Mouse (Mus musculus) cerebellum, adult 8-10 months (tissue): Measurements from ENCODE around the gene Rasgrf2.

Experiments
- DNase-seq: peaks from one replicate; pipeline ENCODE4 v3.0.0; 2022

Rasgrf2 gene

GRCm38 (mm10) chr13:92041584-92042563, 89.6 kb downstream of the Rasgrf2 start:
- DNase-seq = no peak

DNA sequence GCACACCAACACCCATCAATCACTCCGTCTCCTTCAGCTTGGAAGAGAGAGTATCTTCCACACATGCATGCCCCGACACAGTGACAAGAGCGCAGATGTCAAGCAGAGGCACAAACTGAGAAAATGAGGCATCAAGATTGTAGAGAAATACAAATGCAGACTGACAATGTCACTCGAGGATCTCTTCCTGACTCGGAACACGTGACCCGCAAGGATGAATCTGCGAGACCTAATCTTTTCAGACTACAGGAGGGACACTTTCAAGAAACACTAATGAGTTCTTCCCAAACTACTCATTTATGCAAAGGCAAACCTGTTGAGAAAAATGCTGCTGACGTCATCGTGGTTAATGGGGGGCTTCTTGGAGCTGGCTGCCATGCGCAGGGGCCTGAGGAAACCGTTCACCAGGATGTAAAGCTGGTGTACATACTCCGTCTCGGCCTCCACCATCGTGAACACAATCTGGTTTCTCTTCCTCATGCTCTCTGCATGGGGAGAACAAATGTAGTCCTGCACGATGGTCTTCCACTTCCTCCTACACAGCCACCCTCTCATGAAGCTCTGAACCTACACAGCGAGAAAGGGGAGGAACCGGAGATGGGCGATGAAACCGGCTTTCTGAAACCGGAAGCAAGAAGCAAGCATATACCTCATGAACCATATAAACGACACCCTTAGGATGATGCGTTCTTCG, 100.9 kb downstream of the Rasgrf2 start:
- no peak for DNase-seq

- DNase-seq = no peak
Measured at GRCm38 (mm10) chr13:92029666-92030065, 101.8 kb downstream of the Rasgrf2 start.

- no peak for DNase-seq
Measured at GRCm38 (mm10) chr13:92027951-92028350, 103.5 kb downstream of the Rasgrf2 start.

DNA sequence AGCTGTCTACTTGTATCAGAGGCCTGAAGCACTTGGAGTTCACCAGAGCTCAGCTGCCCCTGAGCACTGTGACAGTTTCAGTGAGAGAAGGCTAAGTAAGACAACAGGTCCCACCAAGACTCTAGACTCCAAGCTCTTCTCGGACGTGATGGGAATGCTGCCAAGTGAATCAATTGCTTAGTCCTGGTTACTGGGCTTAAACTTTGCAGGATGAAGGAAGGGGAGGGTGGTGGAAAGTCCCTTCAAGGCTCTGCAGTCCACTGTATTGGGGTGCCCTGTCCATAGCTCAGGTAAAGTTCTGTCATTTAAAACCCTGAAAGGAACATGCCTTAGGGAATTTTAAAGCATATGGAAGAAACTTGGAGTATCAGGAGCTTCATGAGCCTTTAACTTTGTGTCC, 104.8 kb downstream of the Rasgrf2 start:
- no peak for DNase-seq

- DNase-seq = no peak
Measured at GRCm38 (mm10) chr13:92025124-92025523, 106.3 kb downstream of the Rasgrf2 start.

DNA sequence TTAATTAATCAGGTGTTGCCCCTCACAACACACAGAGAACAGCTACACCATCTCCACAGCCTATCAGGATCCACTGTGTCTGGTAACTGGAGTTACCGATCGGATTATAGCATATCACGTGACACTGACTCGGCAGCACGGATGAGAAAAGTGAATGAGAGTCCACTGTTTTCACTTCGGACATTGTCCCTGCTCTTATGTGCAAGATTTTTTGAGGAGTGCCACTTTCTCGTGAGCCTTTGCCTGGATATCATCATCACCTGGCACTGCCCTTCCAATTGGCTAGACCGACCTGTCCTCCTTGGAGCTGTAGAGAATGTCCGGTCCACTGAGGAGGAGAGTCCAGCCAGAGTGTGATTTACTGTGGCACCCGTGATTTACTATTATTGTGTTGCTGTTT, 109.3 kb downstream of the Rasgrf2 start:
- DNase-seq = no peak

GRCm38 (mm10) chr13:91996929-91997328, 134.5 kb downstream of the Rasgrf2 start:
- DNase-seq = no peak

- no peak for DNase-seq
Measured at GRCm38 (mm10) chr13:91991412-91991811, 140.0 kb downstream of the Rasgrf2 start.

DNA sequence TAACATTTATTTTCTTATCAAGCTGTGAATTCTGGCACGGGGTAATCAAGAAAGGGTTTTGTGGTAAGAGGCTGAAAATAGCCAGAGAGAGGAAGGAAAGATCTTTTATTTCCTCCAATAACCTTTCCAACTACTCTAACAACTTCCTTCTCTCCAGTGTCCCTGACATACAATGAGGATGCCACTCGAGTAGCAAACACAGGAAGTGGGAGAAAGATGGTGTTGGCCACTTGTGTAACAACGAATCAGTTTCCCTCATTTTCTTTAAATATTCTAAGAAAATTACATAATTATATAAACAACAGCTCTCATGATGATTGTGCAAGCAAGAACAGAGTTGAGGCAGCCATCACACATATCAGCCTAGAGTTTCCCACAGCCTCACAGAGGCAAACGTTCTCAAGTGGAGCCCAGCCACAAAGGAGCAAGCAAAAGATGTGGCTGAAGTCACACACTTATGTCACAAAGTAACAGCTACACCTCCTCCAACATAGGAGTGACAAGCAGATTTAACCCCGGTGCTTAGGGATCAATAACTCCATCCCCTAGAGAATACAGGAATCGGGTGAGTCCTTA, 140.7 kb downstream of the Rasgrf2 start:
- DNase-seq = no peak

- no peak for DNase-seq
Measured at GRCm38 (mm10) chr13:91988378-91988777, 143.1 kb downstream of the Rasgrf2 start.

GRCm38 (mm10) chr13:91986958-91987357, 144.5 kb downstream of the Rasgrf2 start:
- DNase-seq = no peak

GRCm38 (mm10) chr13:91985915-91986589, 145.4 kb downstream of the Rasgrf2 start:
- DNase-seq = no peak

DNA sequence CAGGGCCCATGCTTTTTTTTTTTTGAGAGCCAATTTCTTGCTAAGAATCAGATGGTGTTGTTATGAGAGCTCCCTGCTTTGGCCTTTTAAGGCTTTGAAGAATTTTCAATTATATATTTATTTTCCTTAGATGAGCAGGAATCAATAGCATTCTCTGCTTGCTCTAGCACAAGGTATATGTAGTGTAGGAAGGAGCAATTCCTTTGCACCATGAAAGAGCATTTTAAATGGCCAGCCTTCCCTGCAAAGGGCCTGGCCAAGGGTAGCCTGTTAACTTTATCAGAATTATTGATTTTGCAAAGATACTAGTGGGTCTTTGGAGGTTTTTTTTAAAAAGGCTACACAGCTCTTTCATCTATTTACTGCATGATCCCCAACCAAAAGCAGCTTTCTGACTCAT, 146.4 kb downstream of the Rasgrf2 start:
- DNase-seq = no peak

GRCm38 (mm10) chr13:91982080-91982479, 149.4 kb downstream of the Rasgrf2 start:
- DNase-seq = no peak

DNA sequence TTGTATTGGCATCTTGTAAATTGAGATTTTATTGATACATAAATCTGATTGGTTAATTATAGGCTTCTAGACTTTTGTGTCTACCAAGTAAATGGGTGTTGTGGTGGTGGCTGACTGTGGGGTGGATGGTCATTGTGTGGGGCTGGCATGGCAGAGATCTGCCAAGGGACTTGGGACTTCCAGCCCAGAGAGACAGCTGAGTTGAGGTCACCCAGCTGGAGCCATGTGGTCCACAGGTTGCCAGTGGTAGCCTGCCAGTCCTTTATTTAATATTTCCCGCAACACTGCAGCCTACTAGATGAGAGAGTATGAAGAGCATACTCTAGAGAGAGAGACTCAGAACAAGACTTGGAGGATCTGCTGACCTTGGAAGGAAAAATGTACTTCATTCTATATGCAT, 150.0 kb downstream of the Rasgrf2 start:
- DNase-seq = no peak

DNA sequence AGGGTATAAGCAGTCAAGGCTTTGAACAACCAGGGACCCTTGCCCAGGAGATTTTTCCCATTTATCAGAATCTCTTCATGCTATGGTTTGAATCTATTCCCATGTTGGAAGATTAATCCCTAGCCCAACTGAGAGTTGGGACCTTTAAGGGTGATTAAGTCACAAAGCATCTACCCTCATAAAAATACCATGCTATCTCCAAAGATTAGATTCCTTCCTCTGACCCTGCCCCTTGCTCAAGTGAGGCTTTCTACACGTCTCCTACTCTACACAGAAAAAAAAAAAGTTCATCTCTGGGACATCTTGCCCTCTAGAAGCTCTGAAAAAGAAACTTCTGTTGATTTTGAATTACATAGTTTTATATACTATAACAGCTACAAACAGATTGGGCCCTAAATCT, 154.5 kb downstream of the Rasgrf2 start:
- DNase-seq = no peak

- DNase-seq = no peak
Measured at GRCm38 (mm10) chr13:91976541-91976940, 154.9 kb downstream of the Rasgrf2 start.

- no peak for DNase-seq
Measured at GRCm38 (mm10) chr13:91974154-91974553, 157.3 kb downstream of the Rasgrf2 start.

DNA sequence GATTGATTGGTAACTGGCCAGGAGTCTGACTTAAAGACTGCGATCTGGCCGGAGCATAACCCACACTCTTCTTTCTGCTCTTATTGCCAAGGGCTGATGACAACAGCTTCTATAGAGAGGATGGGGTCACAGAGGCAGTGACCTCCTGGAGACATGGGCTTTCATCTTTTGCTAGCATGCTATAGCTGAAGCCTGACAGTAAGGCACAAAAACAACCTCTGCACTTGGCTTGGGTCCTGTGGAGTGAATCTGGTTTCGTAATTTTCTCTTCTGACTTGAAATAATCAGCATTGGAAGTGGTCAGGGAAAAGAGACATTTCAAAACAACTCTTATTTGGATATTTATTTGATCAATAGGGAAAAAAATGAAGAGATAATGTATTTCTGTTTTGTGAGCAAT, 160.2 kb downstream of the Rasgrf2 start:
- DNase-seq = no peak

GRCm38 (mm10) chr13:91956474-91956873, 175.0 kb downstream of the Rasgrf2 start:
- no peak for DNase-seq

DNA sequence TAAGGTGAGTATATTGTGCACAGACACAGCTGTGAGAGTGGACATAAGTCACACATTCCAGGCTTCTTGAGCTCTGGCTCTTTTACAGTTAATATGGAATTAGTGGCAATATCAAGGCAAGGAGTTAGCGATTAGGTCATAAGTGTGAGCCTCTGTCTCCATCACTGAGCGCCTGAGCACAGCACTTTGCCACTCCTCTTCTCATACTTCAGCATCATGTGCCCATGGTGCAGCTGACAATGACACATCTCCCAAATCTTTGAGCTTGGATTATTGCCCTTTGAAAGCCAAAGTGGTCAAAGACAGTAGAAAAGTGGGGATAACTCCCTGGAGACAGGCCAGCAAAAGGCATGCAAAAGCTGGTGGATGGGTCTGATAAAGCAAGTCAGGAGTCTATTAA, 175.8 kb downstream of the Rasgrf2 start:
- DNase-seq = no peak

- DNase-seq = no peak
Measured at GRCm38 (mm10) chr13:91955175-91955574, 176.3 kb downstream of the Rasgrf2 start.
